Mouse (Mus musculus) brain, adult 10 weeks (tissue): ENCODE results near the gene Acad10. TPM values are rescaled to one million over a fixed set of nuclear protein-coding genes. Genes with fewer than 3 reads are reported as not detected.

Source experiments
- polyA plus RNA-seq: library from polyadenylated mRNA; stranded (reverse); fragments of 350-450 nt; fragmentation: Illumina TruSeq; extraction: RNeasy Lipid Tissue Mini Kit (QIAGEN cat#74804); gene quantifications from one replicate; pipeline ENCODE4 v1.2.3, GENCODE M21; 2015; ENCODE audit warnings: low read depth, low replicate concordance

Acad10 gene
- 2.1 TPM for polyA plus RNA-seq

GRCm38 (mm10) chr5:121660059-121660896 is at the start of gene Acad10, which contains the start of gene Brap:
TSS of gene Acad10 (minus strand) at chr5:121660514.
TSS of gene Brap (plus strand) at chr5:121660563.

GRCm38 (mm10) chr5:121618592-121619513 is 41.5 kb downstream of the Acad10 start, which contains the start of gene Acad12:
TSS of gene Acad12 (minus strand) at chr5:121618938.

GRCm38 (mm10) chr5:121593451-121594401 is 66.6 kb downstream of the Acad10 start, which contains the start of gene Aldh2:
TSS of gene Aldh2 (minus strand) at chr5:121593824.

Other genes with a start within 250 kb of the Acad10 start
- gene Tmem116, start 208.6 kb downstream of the Acad10 start, polyA plus RNA-seq = 3.8 TPM
- gene Erp29, start 208.0 kb downstream of the Acad10 start, polyA plus RNA-seq = 194 TPM
- not detected for gene Adam1b, start 157.1 kb downstream of the Acad10 start, polyA plus RNA-seq
- gene Adam1a, start 115.0 kb downstream of the Acad10 start, polyA plus RNA-seq = 10.9 TPM
- not detected for gene Gm42878, start 115.0 kb downstream of the Acad10 start, polyA plus RNA-seq
- 69.5 TPM for gene Mapkapk5, start 114.6 kb downstream of the Acad10 start, polyA plus RNA-seq
- 147 TPM for gene Aldh2, start 66.7 kb downstream of the Acad10 start, polyA plus RNA-seq
- gene Acad12, start 41.6 kb downstream of the Acad10 start, polyA plus RNA-seq = 3.1 TPM
- 54.5 TPM for gene Brap, start within 50 bp of the Acad10 start, polyA plus RNA-seq
- 130 TPM for gene Atxn2, start 50.8 kb upstream of the Acad10 start, polyA plus RNA-seq
- gene Sh2b3, start 177.1 kb upstream of the Acad10 start, polyA plus RNA-seq = 12.2 TPM
- gene Pheta1, start 188.5 kb upstream of the Acad10 start, polyA plus RNA-seq = 10.8 TPM